Mouse (Mus musculus) effector memory CD4-positive, alpha-beta T cell, adult 5 months (primary cell): ENCODE results near the gene Tgfbr1. TPM values are rescaled to one million over a fixed set of nuclear protein-coding genes. Genes with fewer than 3 reads are reported as not detected.

ENCODE experiments used
- polyA plus RNA-seq: library from polyadenylated mRNA; unstranded; fragments of 100-300 nt; shearing (Covaris generic); gene quantifications from one replicate; pipeline ENCODE4 v1.2.1, GENCODE M21; 2017

Tgfbr1 gene
- 15.3 TPM for polyA plus RNA-seq

GRCm38 (mm10) chr4:47352803-47353388 lies at the start of gene Tgfbr1:
TSS of gene Tgfbr1 (plus strand) at chr4:47353222.

Other genes with a start within 250 kb of the Tgfbr1 start
- gene Col15a1, start 145.1 kb upstream of the Tgfbr1 start, polyA plus RNA-seq: not detected
- 11.0 TPM for gene Alg2, start 121.1 kb downstream of the Tgfbr1 start, polyA plus RNA-seq
- 132 TPM for gene Sec61b, start 121.4 kb downstream of the Tgfbr1 start, polyA plus RNA-seq